Mouse (Mus musculus) adrenal gland, postnatal 10 days (tissue): ENCODE data around the gene Dlgap1. TPM values are rescaled to one million over a fixed set of nuclear protein-coding genes. Genes with fewer than 3 reads are reported as not detected.
A peak's percentile ranks its signal among the peaks of the same experiment; 100 is the strongest.

Experiments used
- DNase-seq: peaks from one replicate; pipeline ENCODE4 v3.0.0; 2021; ENCODE audit warnings: mixed read lengths
- total RNA-seq, 2 experiments: library from RNA; stranded (reverse); gene quantifications; 2 replicates each; pipeline ENCODE4 v1.2.3; 2021

Dlgap1 gene
- total RNA-seq, 2 experiments from 2014 or later, result 14.3 to 21.0 TPM

- DNase-seq, result no peak
Observed at GRCm38 (mm10) chr17:70462771-70463491, 494.1 kb downstream of the Dlgap1 start.

GRCm38 (mm10) chr17:70466413-70466812 lies 497.5 kb downstream of the Dlgap1 start:
- no peak for DNase-seq

GRCm38 (mm10) chr17:70470970-70471371 lies 502.1 kb downstream of the Dlgap1 start:
- DNase-seq, result no peak

GRCm38 (mm10) chr17:70472162-70472561 lies 503.3 kb downstream of the Dlgap1 start:
- no peak for DNase-seq

- DNase-seq, result no peak
Observed at GRCm38 (mm10) chr17:70473871-70474270, 505.0 kb downstream of the Dlgap1 start.

GRCm38 (mm10) chr17:70483716-70484115 lies 514.8 kb downstream of the Dlgap1 start:
- no peak for DNase-seq

GRCm38 (mm10) chr17:70485668-70486067 lies 516.8 kb downstream of the Dlgap1 start:
- no peak for DNase-seq

GRCm38 (mm10) chr17:70486259-70486658 lies 517.4 kb downstream of the Dlgap1 start:
- DNase-seq, result no peak

GRCm38 (mm10) chr17:70486831-70487230 lies 518.0 kb downstream of the Dlgap1 start:
- no peak for DNase-seq

GRCm38 (mm10) chr17:70488784-70489265 lies 520.0 kb downstream of the Dlgap1 start:
- peak; percentile 24 for DNase-seq

GRCm38 (mm10) chr17:70491575-70491974 lies 522.7 kb downstream of the Dlgap1 start:
- DNase-seq, result no peak

- DNase-seq, result no peak
Observed at GRCm38 (mm10) chr17:70494338-70494737, 525.5 kb downstream of the Dlgap1 start.

- DNase-seq, result no peak
Observed at GRCm38 (mm10) chr17:70498256-70498655, 529.4 kb downstream of the Dlgap1 start.

GRCm38 (mm10) chr17:70501933-70502332 lies 533.1 kb downstream of the Dlgap1 start:
- DNase-seq, result peak; percentile 41

GRCm38 (mm10) chr17:70507759-70508158 lies 538.9 kb downstream of the Dlgap1 start:
- no peak for DNase-seq

- DNase-seq, result no peak
Observed at GRCm38 (mm10) chr17:70510441-70510840, 541.6 kb downstream of the Dlgap1 start.

GRCm38 (mm10) chr17:70511401-70511800 lies 542.5 kb downstream of the Dlgap1 start:
- DNase-seq, result no peak

GRCm38 (mm10) chr17:70513736-70514135 lies 544.9 kb downstream of the Dlgap1 start:
- DNase-seq, result no peak

- no peak for DNase-seq
Observed at GRCm38 (mm10) chr17:70516506-70516905, 547.6 kb downstream of the Dlgap1 start.

GRCm38 (mm10) chr17:70517333-70517732 lies 548.5 kb downstream of the Dlgap1 start:
- DNase-seq, result no peak

GRCm38 (mm10) chr17:70521058-70521851 lies 552.4 kb downstream of the Dlgap1 start:
- no peak for DNase-seq

GRCm38 (mm10) chr17:70521971-70522370 lies 553.1 kb downstream of the Dlgap1 start:
- DNase-seq, result no peak

- DNase-seq, result no peak
Observed at GRCm38 (mm10) chr17:70525990-70526389, 557.1 kb downstream of the Dlgap1 start.
